Mouse (Mus musculus): ENCODE results near the gene Galnt6. TPM values are rescaled to one million over a fixed set of nuclear protein-coding genes. Genes with fewer than 3 reads are reported as not detected.

Galnt6 gene
- 15.2 TPM for polyA plus RNA-seq (2014; fragmentation: Illumina TruSeq; extraction: RNeasy Lipid Tissue Mini Kit (QIAGEN cat#74804); ENCODE audit: low read depth, low replicate concordance)

DNA sequence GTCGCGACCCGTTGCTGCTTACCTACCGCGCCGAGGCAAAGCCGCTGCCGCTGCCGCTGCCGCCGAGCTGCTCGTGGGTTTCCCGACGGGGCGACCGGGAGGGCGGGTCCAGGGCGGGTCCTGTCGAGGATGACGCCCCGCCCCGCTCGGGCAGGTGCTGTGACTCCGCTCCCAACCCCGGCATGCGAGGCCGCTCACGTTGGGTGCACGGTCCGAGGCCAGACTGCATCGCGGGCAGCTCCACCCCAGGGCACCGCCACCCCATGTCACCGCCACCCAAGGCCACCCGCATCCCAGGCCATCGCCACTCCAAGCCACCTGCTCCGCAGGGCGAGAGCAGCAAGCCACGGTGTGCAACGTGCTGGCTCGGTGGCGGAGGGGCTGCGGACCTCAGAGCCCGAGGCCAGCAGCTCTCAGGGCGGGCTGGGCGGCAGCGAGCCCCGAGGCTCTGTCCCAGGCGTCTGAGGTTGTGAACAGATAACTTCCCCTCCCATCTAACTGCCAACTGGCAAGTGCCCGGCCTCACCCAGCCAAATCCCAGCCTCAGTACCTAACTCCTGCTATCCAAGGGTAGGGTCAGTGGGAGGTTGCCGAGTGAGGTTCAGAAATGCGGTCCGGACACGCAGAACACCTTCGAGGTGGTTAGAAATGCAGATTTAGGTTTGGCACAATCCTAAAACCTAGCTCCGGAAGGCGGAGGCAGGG, at the start of gene Galnt6:
Galnt6 (minus strand) TSS at position 96 of the 705 bp plus-strand sequence.

GRCm38 (mm10) chr15:100761419-100762185, 32.4 kb upstream of the Galnt6 start, which contains the start of gene Slc4a8:
Gene Slc4a8, plus strand, starts transcription at chr15:100761747.

DNA sequence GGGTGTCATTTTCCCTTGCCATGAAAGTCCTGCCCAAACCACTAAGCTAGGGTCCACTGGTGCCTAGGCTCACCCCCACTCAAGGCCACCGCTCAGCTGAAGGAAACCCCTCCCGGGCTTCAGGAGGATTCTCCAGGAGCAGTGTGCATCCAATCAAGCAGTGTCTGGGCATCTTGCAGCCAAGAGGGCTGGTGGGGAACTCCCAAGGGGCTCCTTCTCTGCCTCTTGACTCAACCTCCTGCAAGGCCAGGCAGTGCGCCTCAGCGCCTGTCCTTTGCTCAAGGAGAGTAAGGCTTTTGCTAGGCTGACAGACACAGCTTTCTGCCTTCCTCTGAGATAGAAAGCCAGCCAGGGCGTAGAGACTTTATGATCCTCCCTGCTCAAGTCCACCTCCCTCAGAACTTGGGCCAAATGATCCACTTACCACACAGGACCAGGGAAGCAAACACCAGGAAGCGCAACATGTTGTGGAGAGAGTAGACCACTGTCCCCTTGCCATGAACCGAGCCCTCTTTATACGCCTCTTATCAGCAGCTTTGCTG, 41.7 kb downstream of the Galnt6 start, which contains the start of gene Cela1:
Cela1 (minus strand) TSS at position 492 of the 542 bp plus-strand sequence.

GRCm38 (mm10) chr15:100669337-100669736, 59.8 kb downstream of the Galnt6 start, which contains the start of gene Bin2:
Gene Bin2, minus strand, starts transcription at chr15:100669553.

Other genes with a start within 250 kb of the Galnt6 start
- 1.7 TPM for gene Csrnp2, start 233.9 kb downstream of the Galnt6 start, polyA plus RNA-seq (2014; fragmentation: Illumina TruSeq; extraction: RNeasy Lipid Tissue Mini Kit (QIAGEN cat#74804); ENCODE audit: low read depth, low replicate concordance)
- 6.2 TPM for gene Tfcp2, start 177.4 kb downstream of the Galnt6 start, polyA plus RNA-seq (2014; fragmentation: Illumina TruSeq; extraction: RNeasy Lipid Tissue Mini Kit (QIAGEN cat#74804); ENCODE audit: low read depth, low replicate concordance)
- gene Pou6f1, start 129.4 kb downstream of the Galnt6 start, polyA plus RNA-seq (2014; fragmentation: Illumina TruSeq; extraction: RNeasy Lipid Tissue Mini Kit (QIAGEN cat#74804); ENCODE audit: low read depth, low replicate concordance) = 2.3 TPM
- 308 TPM for gene Dazap2, start 114.0 kb downstream of the Galnt6 start, polyA plus RNA-seq (2014; fragmentation: Illumina TruSeq; extraction: RNeasy Lipid Tissue Mini Kit (QIAGEN cat#74804); ENCODE audit: low read depth, low replicate concordance)
- 5.6 TPM for gene Smagp, start 92.4 kb downstream of the Galnt6 start, polyA plus RNA-seq (2014; fragmentation: Illumina TruSeq; extraction: RNeasy Lipid Tissue Mini Kit (QIAGEN cat#74804); ENCODE audit: low read depth, low replicate concordance)
- gene Bin2, start 59.8 kb downstream of the Galnt6 start, polyA plus RNA-seq (2014; fragmentation: Illumina TruSeq; extraction: RNeasy Lipid Tissue Mini Kit (QIAGEN cat#74804); ENCODE audit: low read depth, low replicate concordance) = 2.3 TPM
- gene Cela1, start 41.5 kb downstream of the Galnt6 start, polyA plus RNA-seq (2014; fragmentation: Illumina TruSeq; extraction: RNeasy Lipid Tissue Mini Kit (QIAGEN cat#74804); ENCODE audit: low read depth, low replicate concordance) = 34.1 TPM
- gene Slc4a8, start 32.4 kb upstream of the Galnt6 start, polyA plus RNA-seq (2014; fragmentation: Illumina TruSeq; extraction: RNeasy Lipid Tissue Mini Kit (QIAGEN cat#74804); ENCODE audit: low read depth, low replicate concordance) = 0.98 TPM
- gene Scn8a, start 140.5 kb upstream of the Galnt6 start, polyA plus RNA-seq (2014; fragmentation: Illumina TruSeq; extraction: RNeasy Lipid Tissue Mini Kit (QIAGEN cat#74804); ENCODE audit: low read depth, low replicate concordance) = 0.13 TPM

All from sigmoid colon, adult 10 weeks (tissue).